Mouse (Mus musculus) liver, embryonic 11.5 days (tissue): ENCODE results near the gene Gm42372. TPM values are rescaled to one million over a fixed set of nuclear protein-coding genes. Genes with fewer than 3 reads are reported as not detected.

Experiments
- ATAC-seq: fragments of 200-750 bp; cut with Nextera tagmentation; replicated peaks from 2 replicates; pipeline ENCODE4 v1.8.0; 2017; ENCODE audit warnings: moderate number of reproducible peaks, mild to moderate bottlenecking, moderate TSS enrichment, moderate library complexity; ENCODE audit not compliant: low FRiP score
- DNase-seq: peaks from one replicate; pipeline ENCODE4 v3.0.0-alpha.2; 2017; ENCODE audit warnings: low spot score
- H3K27ac ChIP-seq: fragments of 300-500 bp; sonication (generic); 2 replicates; pipeline ENCODE4 v1.5.1; 2014; ENCODE audit warnings: mild to moderate bottlenecking, low read depth, low read length, control low read depth
- H3K27me3 ChIP-seq: fragments of 300-500 bp; sonication (generic); replicated peaks from 2 replicates; pipeline ENCODE4 v1.6.1; 2014; ENCODE audit warnings: low read length, mixed read lengths; ENCODE audit not compliant: control insufficient read depth, insufficient read depth
- H3K36me3 ChIP-seq: fragments of 300-500 bp; sonication (generic); 2 replicates; pipeline ENCODE4 v1.6.1; 2014; ENCODE audit warnings: mild to moderate bottlenecking, low read length, moderate library complexity, mixed read lengths; ENCODE audit not compliant: control insufficient read depth, insufficient read depth
- H3K4me1 ChIP-seq: fragments of 300-500 bp; sonication (generic); replicated peaks from 2 replicates; pipeline ENCODE4 v1.6.1; 2014; ENCODE audit warnings: low read length, mixed read lengths; ENCODE audit not compliant: control insufficient read depth, insufficient read depth
- H3K4me2 ChIP-seq: fragments of 300-500 bp; sonication (generic); 2 replicates; pipeline ENCODE4 v1.6.1; 2014; ENCODE audit warnings: mild to moderate bottlenecking, control low read depth, moderate library complexity
- H3K4me3 ChIP-seq: fragments of 300-500 bp; sonication (generic); 2 replicates; pipeline ENCODE4 v1.5.1; 2014; ENCODE audit warnings: low read depth, low read length, control low read depth
- H3K9ac ChIP-seq: fragments of 300-500 bp; sonication (generic); 2 replicates; pipeline ENCODE4 v1.6.1; 2014; ENCODE audit warnings: low read depth, low read length, control low read depth
- H3K9me3 ChIP-seq: fragments of 300-500 bp; sonication (generic); 2 replicates; pipeline ENCODE4 v1.6.1; 2016; ENCODE audit warnings: low read length, inconsistent platforms, mixed read lengths; ENCODE audit not compliant: control insufficient read depth
- WGBS: fragments of 180-500 bp; shearing (Covaris S2); extraction: QIAGEN DNeasy Blood & Tissue Kit; methylation state at CpG from one replicate; pipeline ENCODE4 v1.1.7; 2014; 5-methylcytosine and 5-hydroxymethylcytosine counted together
- polyA plus RNA-seq: library from polyadenylated mRNA; unstranded; fragments of >200 nt; fragmentation: Nextera tagmentation; extraction: Ambion mirVana; gene quantifications from 2 replicates; pipeline ENCODE4 v1.2.1, GENCODE M21; 2014

Gene Gm42372
- polyA plus RNA-seq, 1 experiment from 2014 or later, result 0.15 TPM

DNA sequence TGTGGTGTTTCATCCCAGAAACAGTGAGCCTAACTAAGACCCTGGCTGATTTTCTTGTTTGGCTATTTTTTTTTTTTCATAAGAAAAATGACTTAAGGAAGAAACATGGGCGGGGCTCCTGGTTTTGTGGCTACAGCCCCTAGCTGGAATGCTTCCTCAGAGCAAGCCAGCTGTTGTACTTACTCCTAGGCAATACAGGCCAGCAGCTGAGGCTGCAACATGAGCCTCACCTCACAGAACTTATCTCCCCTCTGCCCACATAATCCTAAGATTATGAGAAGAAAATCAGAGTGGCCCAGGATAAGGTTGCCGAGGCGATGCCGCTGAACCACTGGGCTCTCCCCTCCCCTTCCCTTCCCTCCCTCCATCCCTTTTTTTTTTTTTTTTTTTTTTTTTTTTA lies 27.2 kb upstream of the Gm42372 start:
- Histone ChIP-seq H3K27me3 (peaks cover 5% of the 10 kb centered on the region), H3K27ac (no peak overlapping the region), H3K9me3 (no peaks in the 10 kb centered on the region), H3K4me1 (no peaks in the 10 kb centered on the region), H3K9ac (no peak overlapping the region), H3K4me3 (no peak overlapping the region), H3K36me3 (no peaks in the 10 kb centered on the region), H3K4me2 (no peak overlapping the region)
- DNase-seq, result no peak
- ATAC-seq, result no peak
- 49% methylated on average over 4 of the region's 4 CpGs for WGBS

DNA sequence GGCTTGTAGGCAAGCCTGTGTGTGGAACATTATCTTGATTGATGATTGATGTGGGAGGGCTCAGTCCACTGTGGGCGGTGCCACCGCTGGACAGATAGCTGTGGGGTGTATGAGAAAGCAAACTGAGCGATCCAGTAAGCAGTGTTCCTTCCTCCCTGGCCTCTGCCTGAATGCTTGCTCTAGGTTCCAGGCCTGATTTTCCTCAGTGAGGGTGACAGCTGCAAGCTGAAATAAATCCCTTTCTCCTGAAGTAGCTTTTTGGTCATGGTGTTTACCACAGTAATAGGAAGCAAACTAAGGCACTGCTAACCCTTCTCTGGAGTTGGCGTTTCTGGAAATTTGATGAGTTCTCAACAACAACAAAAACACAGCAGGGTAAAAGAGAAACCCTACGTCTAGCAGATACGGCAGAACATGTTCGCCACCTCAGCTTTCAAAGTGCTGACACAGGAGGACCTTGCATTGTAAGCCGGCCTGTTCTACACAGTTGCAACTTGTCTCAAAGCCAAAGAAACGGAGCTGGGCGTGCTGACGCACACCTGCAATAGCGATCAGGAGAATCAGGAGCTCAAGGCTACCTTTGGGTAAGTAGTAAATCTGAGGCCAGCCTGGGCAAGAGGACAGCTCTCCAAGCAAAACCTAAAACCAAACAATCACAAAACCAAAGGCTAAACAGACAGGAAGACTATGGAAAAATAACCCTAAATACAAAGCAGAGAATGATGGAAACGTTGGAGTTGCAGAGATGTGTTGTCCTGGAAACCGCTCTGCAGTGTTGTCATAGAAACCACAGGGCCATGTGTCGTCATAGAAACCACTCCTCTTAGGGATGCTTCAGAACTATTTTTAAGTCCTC lies 26.2 kb upstream of the Gm42372 start:
- Histone ChIP-seq H3K27ac (no peak overlapping the region), H3K9me3 (no peaks in the 10 kb centered on the region), H3K4me3 (no peak overlapping the region), H3K4me2 (no peak overlapping the region), H3K36me3 (no peaks in the 10 kb centered on the region), H3K9ac (no peak overlapping the region), H3K27me3 (peaks cover 5% of the 10 kb centered on the region), H3K4me1 (no peaks in the 10 kb centered on the region)
- WGBS, result 66% methylated on average over 15 of the region's 15 CpGs
- no peak for ATAC-seq
- DNase-seq, result no peak

DNA sequence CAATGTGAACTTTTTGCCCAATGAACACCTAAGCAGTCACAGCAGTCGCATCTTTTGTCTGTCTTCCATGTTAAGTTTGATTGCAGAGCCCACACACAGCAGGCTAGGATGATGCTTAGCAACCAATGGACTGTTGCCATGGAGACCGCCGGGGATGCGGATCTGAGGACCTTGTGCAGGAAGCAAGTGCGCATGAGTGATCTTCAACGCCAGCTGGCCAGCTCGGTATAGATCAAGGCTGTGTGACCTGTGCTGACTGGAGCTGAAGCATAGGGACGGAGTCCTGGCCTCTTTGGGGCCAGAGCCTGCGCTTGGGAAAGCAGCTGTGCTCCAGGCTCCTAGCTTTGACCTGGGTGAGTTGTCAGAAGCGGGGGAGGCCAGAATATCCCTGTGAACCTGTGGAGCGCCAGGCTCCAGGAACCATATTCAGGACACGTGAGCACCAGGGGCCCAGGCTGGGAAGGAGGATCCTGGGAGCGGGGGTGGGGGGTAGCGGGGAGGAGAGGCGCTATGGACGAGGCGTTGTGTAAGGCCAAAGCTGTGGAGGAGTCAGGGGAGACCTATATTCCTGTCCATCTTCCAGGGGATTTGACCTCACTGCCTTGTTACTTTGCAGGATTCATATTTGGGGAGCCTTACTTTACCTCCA lies 23.2 kb upstream of the Gm42372 start, which contains the start of gene Pnmal1:
Gene Pnmal1 (plus strand): TSS at position 141 of the 649 bp plus-strand sequence.
- DNase-seq (no peak), ATAC-seq (no peak; the same call in 1 of the 2 replicates)
- Histone ChIP-seq H3K27me3 (peaks cover 5% of the 10 kb centered on the region), H3K4me1 (no peaks in the 10 kb centered on the region), H3K27ac (no peak within 1 kb of the TSS), H3K9me3 (no peaks in the 10 kb centered on the region), H3K36me3 (no peaks in the 10 kb centered on the region), H3K4me2 (peak within 1 kb of the TSS; percentile 33), H3K9ac (no peak within 1 kb of the TSS), H3K4me3 (no peak within 1 kb of the TSS)
- WGBS, result 34% methylated on average over 17 of the region's 17 CpGs

DNA sequence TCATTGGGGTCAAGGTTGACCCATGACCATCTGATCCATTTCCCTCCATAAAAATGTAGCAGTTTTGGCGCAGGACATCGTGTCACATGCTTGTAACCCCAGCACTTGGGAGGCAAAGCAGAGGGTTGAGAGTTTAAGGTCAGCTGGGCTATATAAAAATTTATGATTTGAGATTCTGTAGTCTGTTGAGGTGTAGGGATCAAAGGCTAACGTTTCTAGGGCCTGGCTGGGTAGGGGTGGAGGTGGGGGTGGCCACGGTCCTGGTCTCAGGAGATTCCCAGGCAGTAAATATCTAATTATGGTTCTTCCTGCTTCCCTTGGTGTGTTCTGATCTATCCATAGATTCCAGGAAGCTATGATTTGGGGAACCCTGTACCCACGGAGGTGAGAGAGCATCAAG lies 21.2 kb upstream of the Gm42372 start:
- ATAC-seq (no peak), DNase-seq (no peak)
- 60% methylated on average over 5 of the region's 5 CpGs for WGBS
- Histone ChIP-seq H3K27ac (no peak overlapping the region), H3K36me3 (no peaks in the 10 kb centered on the region), H3K4me2 (no peak overlapping the region), H3K9ac (no peak overlapping the region), H3K4me1 (no peaks in the 10 kb centered on the region), H3K9me3 (no peaks in the 10 kb centered on the region), H3K4me3 (no peak overlapping the region), H3K27me3 (peaks cover 5% of the 10 kb centered on the region)

DNA sequence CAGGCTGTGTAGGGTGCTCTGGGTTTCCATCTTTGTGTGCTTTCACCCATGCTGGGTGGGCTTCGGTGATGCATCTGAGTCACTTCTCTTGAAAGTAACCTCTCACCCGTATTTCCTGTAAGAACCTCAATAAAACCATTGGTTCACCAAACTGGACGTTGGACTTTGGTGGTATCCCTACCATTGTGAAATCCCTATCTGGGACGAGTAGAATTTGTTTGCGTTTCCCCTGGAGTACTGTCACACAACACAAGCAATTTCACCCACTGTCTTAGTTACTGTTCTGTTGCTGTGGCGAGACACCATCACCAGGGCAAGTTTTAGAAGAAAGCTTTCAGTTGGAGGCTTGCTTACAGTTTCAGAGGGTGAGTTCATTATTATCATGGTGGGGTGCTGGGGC lies 14.5 kb upstream of the Gm42372 start:
- H3K27ac ChIP-seq, result no peak overlapping the region
- H3K27me3 ChIP-seq, result no peaks in the 10 kb centered on the region
- no peaks in the 10 kb centered on the region for H3K36me3 ChIP-seq
- no peak overlapping the region for H3K4me3 ChIP-seq
- ATAC-seq (no peak), DNase-seq (no peak)
- no peak overlapping the region for H3K4me2 ChIP-seq
- H3K9ac ChIP-seq, result no peak overlapping the region
- H3K9me3 ChIP-seq, result no peaks in the 10 kb centered on the region
- WGBS, result 69% methylated on average over 6 of the region's 6 CpGs
- H3K4me1 ChIP-seq, result no peaks in the 10 kb centered on the region

DNA sequence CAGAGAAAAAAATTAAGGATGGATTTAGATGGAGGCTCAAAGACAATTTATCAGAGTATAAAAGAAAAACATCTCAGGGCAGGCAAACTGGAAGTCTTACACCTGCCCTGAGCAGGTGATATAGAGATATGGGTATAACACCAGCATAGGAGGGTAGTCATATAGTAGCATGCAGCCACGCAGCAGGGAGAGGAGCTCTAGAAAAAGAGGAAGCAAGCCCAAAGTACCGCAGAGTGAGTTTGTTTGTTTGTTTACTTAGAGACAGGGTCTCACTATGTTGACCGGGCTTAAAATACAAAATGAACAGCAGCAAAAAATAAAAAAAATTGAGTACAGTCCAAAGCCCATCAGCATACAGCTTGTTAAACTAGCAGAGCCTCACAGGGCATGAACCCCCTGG lies 11.7 kb upstream of the Gm42372 start:
- WGBS, result 63% methylated on average over 3 of the region's 3 CpGs

DNA sequence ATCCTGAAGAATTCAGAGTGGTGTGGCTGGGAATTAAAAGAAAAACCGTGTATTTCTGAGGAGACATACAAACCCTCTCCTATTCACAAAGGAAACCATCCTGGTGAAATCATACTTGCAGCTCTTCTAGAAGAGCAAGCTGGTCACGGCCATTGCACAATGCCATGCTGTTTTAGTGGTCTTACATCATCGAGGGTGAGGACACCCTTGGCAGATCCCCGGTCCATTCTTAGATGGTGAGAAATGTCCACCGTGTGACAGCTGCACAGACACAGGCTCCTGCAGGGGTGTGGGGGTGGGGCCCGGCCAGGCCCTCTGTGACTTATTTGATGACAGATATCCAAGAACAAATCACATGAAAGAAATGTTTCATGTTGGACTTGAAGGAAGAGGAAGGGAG lies 8.9 kb upstream of the Gm42372 start:
- no peak for DNase-seq
- H3K4me1 ChIP-seq, result no peaks in the 10 kb centered on the region
- H3K36me3 ChIP-seq, result no peaks in the 10 kb centered on the region
- no peaks in the 10 kb centered on the region for H3K27me3 ChIP-seq
- 57% methylated on average over 6 of the region's 6 CpGs for WGBS
- H3K27ac ChIP-seq, result no peak overlapping the region
- ATAC-seq, result no peak
- H3K9me3 ChIP-seq, result no peaks in the 10 kb centered on the region
- H3K4me2 ChIP-seq, result no peak overlapping the region
- H3K9ac ChIP-seq, result no peak overlapping the region
- H3K4me3 ChIP-seq, result no peak overlapping the region

More for the DNA sequence above, 11.7 kb upstream of the Gm42372 start:
- no peak overlapping the region for H3K9ac ChIP-seq
- H3K9me3 ChIP-seq, result no peaks in the 10 kb centered on the region
- no peak overlapping the region for H3K4me3 ChIP-seq
- DNase-seq, result no peak
- no peaks in the 10 kb centered on the region for H3K27me3 ChIP-seq
- no peak for ATAC-seq
- no peaks in the 10 kb centered on the region for H3K36me3 ChIP-seq
- H3K4me2 ChIP-seq, result no peak overlapping the region
- H3K27ac ChIP-seq, result no peak overlapping the region
- H3K4me1 ChIP-seq, result no peaks in the 10 kb centered on the region

DNA sequence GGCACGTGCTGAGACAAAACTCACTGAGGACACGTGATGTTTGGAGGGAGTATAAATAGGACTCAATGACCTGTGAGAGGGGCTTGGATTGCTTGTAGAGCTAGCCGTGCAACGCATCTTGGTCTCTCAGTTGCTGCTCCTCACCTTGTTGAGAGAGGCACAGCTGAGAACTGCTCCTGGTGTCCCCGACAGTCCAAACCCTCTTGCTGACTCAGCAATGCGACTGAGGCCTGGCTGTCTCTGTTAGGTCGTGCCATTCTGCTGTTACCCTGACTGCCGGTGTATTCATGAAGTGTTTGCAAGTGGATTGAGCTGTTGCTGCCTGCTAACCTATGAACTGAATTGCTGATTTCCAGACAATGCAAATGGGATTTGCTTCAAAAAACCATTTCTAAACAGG lies 6.6 kb upstream of the Gm42372 start:
- H3K9me3 ChIP-seq, result no peaks in the 10 kb centered on the region
- peaks cover 5% of the 10 kb centered on the region; the same call in 1 of the 2 replicates for H3K4me1 ChIP-seq
- ATAC-seq (no peak), DNase-seq (no peak)
- H3K36me3 ChIP-seq, result no peaks in the 10 kb centered on the region
- no peaks in the 10 kb centered on the region for H3K27me3 ChIP-seq
- H3K4me2 ChIP-seq, result no peak overlapping the region
- no peak overlapping the region for H3K27ac ChIP-seq
- H3K9ac ChIP-seq, result no peak overlapping the region
- H3K4me3 ChIP-seq, result no peak overlapping the region
- 61% methylated on average over 8 of the region's 8 CpGs for WGBS

DNA sequence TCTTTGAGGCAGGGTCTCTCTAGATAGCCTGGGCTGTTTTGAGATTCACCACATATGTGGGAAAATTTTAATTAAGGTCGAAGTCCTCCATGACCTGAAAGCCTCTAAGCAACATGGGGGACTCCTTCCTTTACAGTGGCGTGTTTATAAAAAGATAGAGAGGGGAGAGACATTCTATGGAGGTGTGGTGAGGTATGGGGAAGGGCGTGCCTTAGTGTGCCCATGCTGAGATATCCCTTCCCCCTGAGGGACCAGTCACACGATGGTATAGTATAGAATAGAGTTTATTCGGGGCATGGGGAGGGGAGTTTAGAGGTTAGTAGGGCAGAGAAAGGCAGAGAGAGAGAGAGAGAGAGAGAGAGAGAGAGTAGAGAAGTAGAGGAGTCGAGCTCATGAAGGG lies 4.7 kb upstream of the Gm42372 start:
- no peak overlapping the region for H3K4me3 ChIP-seq
- ATAC-seq (peak; percentile 82), DNase-seq (no peak)
- H3K9me3 ChIP-seq, result no peaks in the 10 kb centered on the region
- H3K9ac ChIP-seq, result no peak overlapping the region
- no peaks in the 10 kb centered on the region for H3K27me3 ChIP-seq
- peaks cover 5% of the 10 kb centered on the region for H3K4me1 ChIP-seq
- H3K4me2 ChIP-seq, result no peak overlapping the region
- H3K27ac ChIP-seq, result no peak overlapping the region
- 61% methylated on average over 6 of the region's 6 CpGs for WGBS
- no peaks in the 10 kb centered on the region for H3K36me3 ChIP-seq
